Mouse (Mus musculus): Measurements from ENCODE around the gene Cdk10.
A peak's percentile ranks its signal among the peaks of the same experiment; 100 is the strongest.
"Not testable (repeated sequence)": the region's sequence is repeated elsewhere in the genome, so short reads cannot be mapped to it uniquely, and the experiment has no call there.

Cdk10 gene

DNA sequence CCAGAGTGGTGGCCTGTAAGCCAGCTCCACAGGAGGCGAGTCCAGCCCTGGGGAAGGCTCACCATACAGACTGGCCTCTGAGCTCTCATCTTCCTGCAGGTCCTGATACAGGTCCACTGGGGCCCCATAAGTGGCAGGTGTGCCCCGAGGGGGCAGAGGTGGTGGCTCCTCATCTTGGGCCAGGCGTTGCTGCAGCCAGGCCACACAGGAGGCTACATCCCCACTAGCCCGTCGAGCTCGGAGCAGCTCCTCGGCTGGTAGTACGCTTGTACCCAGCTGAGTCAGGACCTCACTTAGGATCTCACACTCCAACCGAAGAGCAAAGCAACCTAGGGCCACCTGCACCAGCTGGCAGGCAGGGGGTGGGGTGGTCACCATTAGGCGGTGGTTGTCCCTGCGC lies 9.1 kb downstream of the Cdk10 start:
- DNase-seq, result no peak

DNA sequence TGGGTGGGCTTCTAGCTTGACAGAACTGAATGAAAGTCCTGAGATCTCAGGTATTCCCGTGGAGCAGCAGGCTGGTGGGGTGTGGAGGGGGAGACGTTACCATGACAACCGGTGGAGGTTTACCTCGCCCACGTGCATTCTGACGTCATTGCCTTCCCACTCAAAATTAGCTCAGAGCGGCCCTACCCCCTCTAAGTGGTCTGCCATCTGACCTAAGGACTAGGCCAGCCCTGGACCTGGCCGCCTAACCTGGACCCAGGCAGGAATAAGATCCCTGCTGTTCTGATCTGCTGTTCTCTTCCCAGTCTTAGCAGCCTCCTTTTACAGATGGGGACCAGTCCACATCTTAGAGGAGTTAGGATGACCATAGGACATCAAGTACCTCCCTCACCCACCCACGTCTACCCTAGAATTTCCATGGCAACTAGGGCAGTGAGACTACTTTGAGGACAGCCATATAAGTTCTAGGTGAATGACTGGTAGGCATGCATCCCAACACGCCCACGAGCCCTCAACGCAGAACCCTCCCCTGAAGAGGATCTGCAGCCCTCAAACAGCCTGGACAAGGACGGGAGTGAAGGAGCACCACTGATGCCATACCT lies 10.4 kb downstream of the Cdk10 start:
- DNase-seq, result peak; percentile 42 to 43

- DNase-seq, result peak; percentile 75 to 82
Measured at GRCm38 (mm10) chr8:123235520-123236497, 11.2 kb downstream of the Cdk10 start, which contains the start of gene Spata2l. Gene Spata2l, minus strand, starts transcription at chr8:123236233.

DNA sequence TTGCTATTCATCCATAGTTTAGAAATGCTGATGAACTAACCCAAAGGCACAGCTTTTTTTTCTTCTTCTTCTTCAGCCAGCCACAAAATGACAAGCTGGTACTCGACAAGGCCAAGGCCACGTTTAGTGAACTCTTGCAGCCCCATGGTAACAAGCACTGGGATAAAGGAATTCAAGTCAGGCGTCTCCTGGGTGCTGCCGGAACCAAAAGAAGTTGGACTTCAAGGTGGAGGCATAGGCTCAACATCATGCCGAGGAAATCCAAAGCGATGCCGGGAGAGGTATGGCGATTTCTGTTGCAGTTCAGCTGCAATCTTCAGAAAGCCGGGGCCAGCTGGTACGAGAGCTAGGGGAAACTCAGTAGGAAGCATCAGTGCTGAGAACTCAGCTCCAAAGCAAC lies 14.8 kb downstream of the Cdk10 start:
- no peak for DNase-seq

GRCm38 (mm10) chr8:123242107-123242923 lies 17.7 kb downstream of the Cdk10 start:
- no peak for DNase-seq

DNA sequence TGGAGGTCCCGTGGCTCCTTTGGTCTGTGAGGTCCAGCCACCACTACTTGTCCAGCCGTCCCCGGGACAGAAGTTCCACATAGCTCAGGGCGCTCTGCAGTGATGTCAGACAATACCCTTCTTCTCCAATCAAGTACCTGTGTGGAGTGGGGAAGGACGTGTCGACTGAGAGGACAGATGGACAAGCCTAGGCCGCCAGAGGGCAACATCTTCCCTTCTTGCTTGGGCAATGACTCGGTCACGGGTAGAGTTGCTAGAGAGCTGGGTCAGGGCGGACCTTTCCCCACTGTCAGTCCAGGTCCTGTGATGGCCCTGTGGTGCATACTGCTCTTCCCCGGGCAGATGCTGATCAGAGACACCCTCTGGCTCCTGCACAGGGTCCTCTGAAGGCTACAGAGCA lies 18.4 kb downstream of the Cdk10 start:
- no peak for DNase-seq

GRCm38 (mm10) chr8:123244382-123244781 lies 19.7 kb downstream of the Cdk10 start:
- no peak for DNase-seq

GRCm38 (mm10) chr8:123245543-123245942 lies 20.9 kb downstream of the Cdk10 start:
- DNase-seq, result no peak

- no peak for DNase-seq
Measured at GRCm38 (mm10) chr8:123247748-123248147, 23.1 kb downstream of the Cdk10 start.

- DNase-seq, result no peak
Measured at GRCm38 (mm10) chr8:123248596-123248995, 24.0 kb downstream of the Cdk10 start.

DNA sequence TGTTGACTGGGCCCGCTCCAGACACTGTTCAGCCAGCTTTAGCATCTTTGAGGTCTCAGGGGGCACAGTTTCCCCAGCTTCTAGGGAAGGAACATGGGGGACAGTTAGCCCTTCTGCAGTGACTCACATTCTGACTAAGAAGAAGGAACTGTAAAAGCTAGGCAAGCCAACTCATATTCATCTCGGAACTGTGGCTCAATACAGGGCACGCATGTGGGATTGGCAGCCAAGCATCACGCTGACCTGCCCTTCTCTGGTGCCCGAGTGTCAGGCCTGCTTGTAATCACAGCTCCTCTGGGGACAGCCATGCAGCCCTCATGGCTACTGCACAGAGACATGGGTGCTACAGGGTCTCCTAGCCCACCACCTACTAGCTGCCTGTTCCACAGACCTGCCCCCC lies 26.3 kb downstream of the Cdk10 start:
- no peak for DNase-seq

- DNase-seq, result no peak
Measured at GRCm38 (mm10) chr8:123252925-123253324, 28.3 kb downstream of the Cdk10 start.

- DNase-seq, result peak in 1 of 2 experiments; percentile 27
Measured at GRCm38 (mm10) chr8:123253451-123254098, 28.9 kb downstream of the Cdk10 start.

DNA sequence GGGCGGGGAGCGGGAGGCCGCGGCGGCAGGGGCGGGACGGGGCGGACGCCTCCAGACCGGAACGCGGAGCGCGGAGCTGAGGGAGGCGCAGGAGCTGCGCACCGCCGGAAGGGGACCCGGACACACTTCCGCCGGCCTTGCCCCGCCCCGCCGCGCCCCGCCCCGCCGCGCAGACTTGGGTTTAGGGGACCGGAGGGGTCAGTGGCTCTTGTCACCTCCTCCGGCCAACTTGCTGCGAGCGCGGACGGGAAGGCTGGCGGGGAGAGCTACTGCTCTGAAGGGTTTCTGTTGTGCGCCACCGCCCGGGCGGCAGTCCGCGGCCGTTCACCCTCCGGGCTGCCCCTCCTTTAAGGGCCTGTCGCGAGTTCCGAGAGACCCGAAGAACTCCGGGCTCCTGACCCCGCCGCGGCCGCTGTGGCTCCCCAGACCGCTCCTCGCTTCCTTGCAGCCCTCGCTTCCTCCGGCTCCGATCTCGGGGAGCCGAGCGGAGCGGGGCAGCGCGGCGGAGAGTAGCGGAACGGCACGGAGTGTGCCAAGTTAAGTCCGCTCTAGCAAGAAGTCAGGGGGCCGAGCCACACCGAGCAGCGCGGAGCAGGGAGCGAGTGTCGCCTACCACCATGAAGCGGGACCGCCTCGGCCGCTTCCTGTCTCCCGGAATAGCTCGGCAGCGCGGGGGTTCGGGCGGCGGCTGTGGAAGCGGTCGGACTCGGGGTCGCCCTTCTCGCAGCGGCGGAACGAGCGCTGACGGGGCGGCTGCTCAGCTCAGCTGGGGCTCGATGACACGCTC lies 29.6 kb downstream of the Cdk10 start, which contains the start of the genes Zfp276 and Vps9d1:
TSS of gene Zfp276 (plus strand) at position 97 of the 787 bp plus-strand sequence.
TSS of gene Vps9d1 (minus strand) at position 250 of the 787 bp plus-strand sequence.
- DNase-seq, result peak; percentile 80 to 85

GRCm38 (mm10) chr8:123255170-123255569 lies 30.5 kb downstream of the Cdk10 start:
- no peak for DNase-seq

DNA sequence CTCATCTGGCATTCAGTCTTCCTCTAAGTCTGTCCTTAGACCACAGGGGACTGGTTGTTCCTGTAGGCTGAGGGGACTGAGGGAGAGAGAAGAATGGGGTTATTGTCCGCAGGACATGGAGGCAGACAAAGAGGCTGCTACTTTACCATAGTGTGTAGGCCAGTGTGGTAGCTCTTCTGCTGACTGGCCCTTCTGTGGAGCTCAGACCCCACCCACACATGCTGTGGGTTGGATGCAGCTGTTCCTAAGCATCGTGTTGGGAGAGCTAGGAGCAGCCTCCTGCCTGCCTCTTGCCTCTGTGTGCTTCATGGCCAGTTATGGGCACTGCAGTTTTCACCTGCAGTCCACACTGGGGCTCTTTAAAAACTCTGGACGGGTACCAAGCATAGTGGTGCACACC lies 32.5 kb downstream of the Cdk10 start:
- no peak for DNase-seq

GRCm38 (mm10) chr8:123257593-123257992 lies 33.0 kb downstream of the Cdk10 start:
- DNase-seq, result not testable (repeated sequence)

DNA sequence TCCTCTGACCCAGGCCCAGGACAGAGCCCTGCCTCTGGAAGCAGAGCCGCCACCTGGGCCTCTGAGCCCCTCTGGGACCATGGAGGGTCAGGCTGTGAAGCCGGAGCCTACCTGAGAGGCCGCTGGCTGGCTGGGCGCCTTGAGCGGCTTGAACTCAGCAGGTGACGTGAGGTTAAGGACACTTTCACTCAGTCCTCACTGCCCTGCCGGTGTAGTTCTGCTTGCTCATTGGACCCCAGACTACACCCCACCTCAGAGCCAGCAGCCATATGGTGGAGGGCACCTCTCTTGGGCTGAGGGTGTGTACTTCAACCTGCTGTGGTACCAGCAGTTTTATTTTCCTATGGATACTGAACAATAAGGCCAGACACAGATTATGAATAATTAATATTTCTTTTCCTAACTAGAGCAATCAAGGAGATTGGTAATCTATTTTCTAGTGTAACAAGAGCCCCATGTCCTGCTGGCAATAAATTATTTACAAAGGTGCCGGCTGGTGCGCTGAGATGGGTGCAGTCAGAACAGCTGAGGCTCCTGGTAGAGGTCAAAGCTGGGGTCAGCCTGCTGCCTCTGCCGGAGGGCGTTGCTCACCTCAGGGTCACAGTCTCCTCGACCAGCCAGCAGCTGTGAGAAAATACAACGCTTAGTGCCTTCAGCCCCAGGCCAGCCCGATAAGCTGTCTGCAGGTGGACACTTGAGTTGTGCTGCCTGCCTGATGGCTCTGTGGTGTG lies 43.4 kb downstream of the Cdk10 start:
- no peak for DNase-seq

DNA sequence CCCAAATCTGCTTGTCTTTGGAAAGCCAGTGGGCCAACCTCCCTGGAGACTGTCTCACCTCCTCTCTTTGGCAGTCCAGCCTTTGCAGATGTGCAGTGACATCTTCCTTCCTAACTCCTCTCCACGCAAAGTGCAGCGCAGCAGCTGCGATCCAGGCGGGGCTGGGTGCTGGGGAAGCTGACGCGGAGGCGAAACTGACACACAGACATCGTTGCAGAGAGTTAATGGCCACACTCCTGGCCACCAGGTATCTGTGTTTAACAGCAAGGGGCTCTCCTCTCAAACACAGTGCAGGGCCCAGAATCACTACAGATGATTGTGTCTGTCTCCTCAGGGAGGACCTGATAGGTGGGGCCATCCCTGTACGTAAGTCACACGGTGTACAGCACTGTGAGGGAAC lies 46.5 kb downstream of the Cdk10 start:
- no peak for DNase-seq

- DNase-seq, result no peak
Measured at GRCm38 (mm10) chr8:123271901-123272300, 47.3 kb downstream of the Cdk10 start.

- DNase-seq, result no peak
Measured at GRCm38 (mm10) chr8:123274447-123274846, 49.8 kb downstream of the Cdk10 start.
